Mouse (Mus musculus) lung, adult 2 months (tissue): ENCODE data around the gene Chrna7. TPM values are rescaled to one million over a fixed set of nuclear protein-coding genes. Genes with fewer than 3 reads are reported as not detected.

Experiments used
- DNase-seq: peaks from one replicate; pipeline ENCODE4 v3.0.0; 2022
- H3K4me1 ChIP-seq: fragments of 200-500 bp; 2 replicates; pipeline ENCODE4 v1.6.1; 2011; ENCODE audit warnings: low read length; ENCODE audit not compliant: control insufficient read depth, insufficient read depth
- H3K4me3 ChIP-seq: fragments of 200-500 bp; replicated peaks from 2 replicates; pipeline ENCODE3; 2011; ENCODE audit warnings: low read depth, mild to moderate bottlenecking, control low read depth, low read length; ENCODE audit errors: extremely low read depth
- CTCF ChIP-seq: fragments of 200-500 bp; IDR thresholded peaks from 2 replicates; pipeline ENCODE4 v1.5.1; 2011; ENCODE audit warnings: mild to moderate bottlenecking, low read length, control low read depth; ENCODE audit not compliant: insufficient read depth
- POLR2A ChIP-seq: fragments of 200-500 bp; IDR thresholded peaks from 2 replicates; pipeline ENCODE4 v1.6.1; 2011; ENCODE audit warnings: low read depth, mild to moderate bottlenecking, control low read depth, low read length, borderline replicate concordance; ENCODE audit errors: extremely low read depth
- WGBS: fragments of 180-500 bp; shearing (Covaris S2); methylation state at CpG from one replicate; pipeline ENCODE4 v1.1.7; 2018; 5-methylcytosine and 5-hydroxymethylcytosine counted together
- polyA plus RNA-seq: library from polyadenylated mRNA; depleted of rRNA; stranded (reverse); fragments of >200 nt; gene quantifications from 2 replicates; pipeline ENCODE4 v1.2.3, GENCODE M21; 2012

The Chrna7 gene
- polyA plus RNA-seq, 1 experiment = 1.4 TPM

DNA sequence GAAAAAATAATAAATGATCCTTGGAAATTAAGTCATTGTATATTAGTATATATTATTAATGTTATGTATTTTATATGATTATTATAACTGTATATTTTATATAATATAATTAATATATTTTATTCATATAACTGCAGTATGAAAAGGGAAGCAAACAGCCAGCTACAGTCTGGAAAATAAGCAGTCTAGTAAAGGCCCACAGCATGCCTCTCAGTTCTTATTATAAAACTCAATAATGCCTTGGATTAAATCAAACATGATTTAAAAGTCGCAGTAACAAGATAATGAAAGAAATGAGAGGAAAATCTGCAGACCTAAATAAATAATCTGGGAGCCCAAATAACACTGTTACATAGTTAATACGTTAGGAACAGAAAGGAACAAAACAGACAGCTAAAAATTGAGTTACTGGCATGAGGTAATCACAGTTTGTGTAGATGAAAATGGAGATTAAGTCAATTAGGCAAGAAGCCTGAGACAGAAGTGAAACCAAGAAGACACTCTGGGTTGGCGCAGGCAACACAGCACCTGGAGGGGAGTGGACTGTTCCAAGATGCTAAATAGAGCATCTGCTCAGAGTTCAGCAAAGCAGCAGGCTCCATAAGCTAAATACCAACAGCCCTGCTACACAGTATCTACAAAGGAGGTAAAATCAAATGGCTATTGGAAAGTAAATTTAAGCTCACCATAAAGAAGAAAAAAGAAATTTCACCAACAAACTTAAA, 42.1 kb downstream of the Chrna7 start:
- H3K4me1 ChIP-seq = no peaks in the 10 kb centered on the region
- no peak overlapping the region for H3K4me3 ChIP-seq
- WGBS = 67% methylated on average over 3 of the region's 3 CpGs
- TF ChIP-seq POLR2A = no peak
- TF ChIP-seq CTCF = no peak
- no peak for DNase-seq

DNA sequence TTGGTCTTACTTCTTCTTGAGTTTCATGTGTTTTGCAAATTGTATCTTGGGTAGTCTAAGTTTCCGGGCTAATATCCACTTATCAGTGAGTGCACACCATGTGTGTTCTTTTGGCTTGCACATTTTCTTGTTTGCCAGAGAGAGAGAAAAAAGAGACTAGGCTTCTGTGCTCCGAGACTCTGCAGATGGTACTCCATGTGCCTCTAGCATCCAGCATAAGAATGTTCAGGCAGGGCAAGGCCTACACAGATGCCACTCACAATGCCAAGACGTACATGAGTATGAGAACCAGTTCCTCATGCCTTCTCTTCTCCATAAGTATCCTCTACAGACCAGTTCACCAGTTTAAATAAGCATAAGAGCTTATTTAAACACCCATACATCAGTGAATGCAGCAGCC, 47.8 kb downstream of the Chrna7 start:
- no peak for TF ChIP-seq CTCF
- no peak for TF ChIP-seq POLR2A
- Histone ChIP-seq H3K4me1 (no peaks in the 10 kb centered on the region), H3K4me3 (no peak overlapping the region)
- WGBS = 63% methylated on average over 3 of the region's 3 CpGs
- DNase-seq = no peak

DNA sequence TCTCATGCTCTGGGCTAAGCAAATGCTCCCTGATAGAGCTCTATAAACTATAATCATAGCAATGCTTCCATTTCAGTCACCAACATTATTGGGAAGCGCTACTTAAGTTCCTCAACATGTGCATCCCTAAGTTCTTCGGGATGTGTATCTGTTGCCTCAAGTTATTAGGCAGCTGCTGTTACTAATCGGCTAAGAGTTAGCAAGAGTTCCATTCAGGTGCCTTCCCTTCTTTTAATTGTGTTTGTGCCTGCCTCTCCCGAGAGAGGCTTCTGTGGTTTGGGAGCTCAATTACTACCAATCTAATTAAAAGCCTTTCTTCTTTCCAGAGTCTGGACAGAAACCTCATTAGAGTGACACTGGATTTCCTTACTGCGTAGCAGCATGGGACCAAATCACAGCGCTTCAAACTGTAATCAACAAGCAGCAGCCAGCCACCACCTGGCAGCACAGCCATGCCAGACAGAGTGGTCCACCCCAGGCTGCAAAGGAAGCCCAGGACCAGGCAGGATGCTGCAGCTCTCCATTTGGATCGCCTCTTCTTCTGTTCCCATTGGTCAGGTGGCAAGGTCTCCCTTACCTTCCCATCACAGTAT, 50.0 kb downstream of the Chrna7 start:
- Histone ChIP-seq H3K4me1 (no peaks in the 10 kb centered on the region), H3K4me3 (no peak overlapping the region)
- 80% methylated on average over 7 of the region's 7 CpGs for WGBS
- DNase-seq = no peak
- TF ChIP-seq CTCF (no peak), POLR2A (no peak)

DNA sequence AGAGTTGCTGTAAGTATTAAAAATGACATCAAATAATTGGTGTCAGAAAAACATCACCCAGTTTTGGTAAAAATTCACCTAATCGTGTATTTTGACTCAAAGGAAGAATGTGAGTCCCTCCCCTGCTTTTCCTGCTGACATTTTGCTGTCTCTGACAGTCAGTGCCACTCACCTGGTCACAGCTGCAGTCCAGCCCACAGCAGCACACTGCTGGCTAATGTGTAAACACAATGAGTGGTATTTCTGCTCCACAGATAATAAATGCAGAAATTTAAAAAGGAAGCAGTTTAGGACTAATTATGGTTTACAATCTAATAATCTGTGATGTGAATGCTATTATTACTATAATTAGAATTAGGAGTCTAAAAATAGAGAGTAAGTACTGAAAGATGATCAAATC, 59.1 kb downstream of the Chrna7 start:
- H3K4me3 ChIP-seq = no peak overlapping the region
- TF ChIP-seq POLR2A = no peak
- no peak for TF ChIP-seq CTCF
- DNase-seq = no peak
- WGBS = 51% methylated on average over 1 of the region's 1 CpGs
- H3K4me1 ChIP-seq = no peaks in the 10 kb centered on the region

DNA sequence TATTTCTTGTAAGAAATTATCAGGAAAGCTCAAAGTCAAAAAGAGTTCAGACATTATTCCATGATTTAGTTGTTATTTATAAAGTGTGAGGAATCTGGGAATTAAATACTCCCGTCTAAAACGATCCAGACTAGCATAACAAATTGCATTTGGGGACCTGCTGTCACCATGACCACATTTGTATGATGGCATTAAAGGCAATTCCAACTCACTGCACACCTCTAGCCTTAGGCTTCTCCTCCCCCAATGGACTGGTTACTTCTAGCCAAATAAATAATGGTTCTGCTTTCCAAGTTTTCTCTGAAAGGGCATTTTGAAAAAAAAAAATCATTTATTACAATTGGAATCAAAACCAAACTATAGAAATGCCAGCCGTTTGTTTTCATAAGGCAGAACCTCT, 63.6 kb downstream of the Chrna7 start:
- TF ChIP-seq POLR2A (no peak), CTCF (no peak)
- Histone ChIP-seq H3K4me3 (no peak overlapping the region), H3K4me1 (no peaks in the 10 kb centered on the region)
- no peak for DNase-seq
- 55% methylated on average over 3 of the region's 3 CpGs for WGBS

DNA sequence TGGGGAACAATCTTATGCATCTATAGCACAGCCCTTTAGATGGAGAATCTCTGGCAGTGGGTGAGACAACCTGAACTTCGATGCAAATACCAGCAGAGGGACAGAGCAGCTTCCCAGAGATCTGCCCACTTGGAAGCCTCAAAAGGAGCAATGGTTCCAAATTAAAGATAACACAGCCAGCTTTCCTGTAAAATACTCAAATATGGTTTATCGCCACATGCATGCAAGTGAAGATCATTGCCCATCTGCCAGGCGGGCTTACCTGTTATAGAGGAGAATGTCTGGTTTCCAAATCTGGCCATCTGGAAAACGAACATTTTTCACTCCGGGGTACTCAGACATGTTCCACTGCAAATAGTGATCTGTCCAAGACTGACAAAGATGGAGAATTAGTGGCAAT, 64.0 kb downstream of the Chrna7 start:
- Histone ChIP-seq H3K4me1 (no peaks in the 10 kb centered on the region), H3K4me3 (no peak overlapping the region)
- WGBS = 77% methylated on average over 5 of the region's 5 CpGs
- DNase-seq = no peak
- TF ChIP-seq CTCF (no peak), POLR2A (no peak)

DNA sequence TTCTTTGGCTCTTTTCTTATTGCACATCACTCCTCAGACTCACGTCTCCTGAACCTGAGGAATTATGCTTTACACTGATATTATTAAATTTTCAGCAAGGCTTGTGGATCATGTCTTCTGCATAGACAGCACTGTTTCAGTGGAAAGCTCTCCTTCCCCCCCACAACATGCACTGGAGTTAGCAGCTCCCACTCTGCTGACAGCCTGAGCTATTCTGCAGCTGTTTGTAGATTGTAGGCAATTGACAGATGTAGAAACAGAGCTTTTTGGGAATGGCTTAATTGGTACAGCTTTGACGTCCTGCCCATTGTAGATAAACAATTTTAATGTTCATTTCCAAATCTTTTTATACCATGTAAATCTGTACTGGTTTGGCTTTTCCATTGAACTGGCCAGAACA, 89.8 kb downstream of the Chrna7 start:
- H3K4me3 ChIP-seq = no peak overlapping the region
- WGBS = 40% methylated on average over 2 of the region's 2 CpGs
- TF ChIP-seq POLR2A (no peak), CTCF (no peak)
- H3K4me1 ChIP-seq = no peaks in the 10 kb centered on the region
- no peak for DNase-seq

DNA sequence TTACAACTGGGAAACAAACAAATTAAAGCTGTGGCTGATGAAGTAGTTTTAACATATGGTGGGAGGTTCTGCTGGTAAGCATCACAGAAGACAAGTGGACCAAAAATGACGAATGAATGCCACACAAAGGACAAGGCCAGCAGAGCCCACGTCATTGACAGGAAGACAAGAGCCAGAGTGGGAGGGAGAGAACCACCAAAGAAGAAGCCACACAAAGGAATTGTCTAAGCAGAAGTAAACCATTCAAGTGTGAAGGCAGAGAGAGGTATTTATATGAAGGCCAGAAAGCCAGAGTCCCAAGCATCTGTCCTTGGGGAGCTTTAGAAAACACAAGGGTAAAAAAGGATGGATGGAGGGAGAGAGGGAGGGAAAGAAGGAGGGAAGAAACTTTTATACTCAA, 98.7 kb downstream of the Chrna7 start:
- H3K4me3 ChIP-seq = no peak overlapping the region
- whole genome bisulfite sequencing = 37% methylated on average over 2 of the region's 2 CpGs
- DNase-seq = no peak
- TF ChIP-seq CTCF (no peak), POLR2A (no peak)
- no peaks in the 10 kb centered on the region for H3K4me1 ChIP-seq

DNA sequence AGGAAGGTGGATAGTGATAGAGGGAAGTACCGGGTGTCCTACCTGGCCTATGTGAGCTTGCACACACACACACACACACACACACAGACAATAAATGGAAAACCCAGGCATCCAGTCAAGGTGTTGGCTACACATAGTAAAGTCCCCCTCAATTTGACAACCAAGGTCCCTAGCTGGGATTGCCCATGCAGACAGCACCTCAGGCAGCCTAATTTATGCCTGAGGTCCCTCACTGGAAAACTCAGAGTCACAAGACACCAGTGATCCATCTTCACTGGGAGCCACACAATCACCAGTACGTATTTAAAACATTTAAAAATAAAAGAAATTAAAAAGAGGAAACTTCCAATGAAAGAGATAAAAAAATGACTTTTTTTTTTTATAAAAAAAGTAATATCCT, 99.1 kb downstream of the Chrna7 start:
- WGBS = 83% methylated on average over 2 of the region's 2 CpGs
- no peak for DNase-seq
- no peak for TF ChIP-seq CTCF
- no peak for TF ChIP-seq POLR2A
- no peak overlapping the region for H3K4me3 ChIP-seq
- H3K4me1 ChIP-seq = no peaks in the 10 kb centered on the region

DNA sequence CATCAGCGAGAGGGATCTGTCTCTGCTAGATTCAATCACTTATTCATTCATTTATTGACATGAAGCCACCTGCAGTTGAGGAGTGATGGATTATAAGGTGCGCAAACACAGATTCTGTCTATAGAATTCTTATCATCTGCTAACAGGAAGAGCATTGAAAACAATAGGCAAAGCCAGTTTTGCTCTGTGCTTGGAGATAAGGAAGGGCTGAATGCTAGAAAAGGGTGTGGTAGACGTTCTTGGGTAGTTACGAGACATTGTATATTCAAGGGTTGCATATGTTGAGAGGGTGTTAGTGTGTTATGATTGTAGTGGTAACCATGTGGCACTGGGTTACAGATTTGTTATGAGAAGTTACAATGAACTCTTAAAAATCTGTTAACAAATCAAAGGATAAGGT, 103.0 kb downstream of the Chrna7 start:
- no peak for TF ChIP-seq CTCF
- no peak for TF ChIP-seq POLR2A
- WGBS = 43% methylated on average over 4 of the region's 4 CpGs
- Histone ChIP-seq H3K4me3 (no peak overlapping the region), H3K4me1 (no peaks in the 10 kb centered on the region)
- DNase-seq = no peak

DNA sequence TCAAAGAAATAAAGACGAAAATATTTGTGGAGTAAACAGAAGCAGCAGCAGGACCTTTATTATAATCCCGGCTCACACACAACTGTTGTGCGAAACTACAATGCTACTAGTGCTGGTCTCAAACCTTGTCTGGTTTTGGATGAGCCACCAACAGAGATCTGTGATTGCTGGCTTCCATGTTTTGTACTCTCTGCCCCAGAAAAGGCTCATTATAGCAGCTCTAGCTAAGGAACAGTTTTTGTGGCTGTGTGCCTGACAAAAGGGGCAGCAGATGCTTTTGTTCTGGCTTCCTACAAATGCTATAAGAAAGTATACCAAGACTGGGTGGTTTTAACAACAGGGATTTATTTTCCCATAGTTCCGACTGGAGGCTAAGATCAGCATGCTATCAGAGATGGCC, 126.4 kb downstream of the Chrna7 start:
- WGBS = 87% methylated on average over 4 of the region's 4 CpGs
- DNase-seq = no peak
- no peak for TF ChIP-seq CTCF
- no peak for TF ChIP-seq POLR2A
- H3K4me1 ChIP-seq = no peaks in the 10 kb centered on the region
- no peak overlapping the region for H3K4me3 ChIP-seq
